Mouse (Mus musculus): ENCODE results near the gene Ercc6. TPM values are rescaled to one million over a fixed set of nuclear protein-coding genes. Genes with fewer than 3 reads are reported as not detected.

Gene Ercc6
- total RNA-seq, 1 experiment: 23.0 TPM

- DNase-seq (ENCODE audit: low read depth, low spot score): no peak
- no peaks in the 10 kb centered on the region for H3K4me1 ChIP-seq (ENCODE audit: control insufficient read depth in 2 of 2, insufficient read depth in 2 of 2, low read length in 2 of 2, poor library complexity in 1 of 2)
- no peaks in the 10 kb centered on the region for H3K9me3 ChIP-seq (ENCODE audit: control insufficient read depth, insufficient read depth, low read depth, low read length)
- TF ChIP-seq HCFC1 (IDR thresholded peaks at IDR 0.05; ENCODE audit: borderline replicate concordance, insufficient read depth, low read length) (no peak), ZC3H11A (IDR thresholded peaks at IDR 0.05; ENCODE audit: borderline replicate concordance, low read depth, low read length) (no peak), MAFK (IDR thresholded peaks at IDR 0.05; ENCODE audit: insufficient read depth, low read depth, low read length) (no peak), ZNF384 (IDR thresholded peaks at IDR 0.05; ENCODE audit: low read depth, low read length) (no peak), CHD2 (IDR thresholded peaks at IDR 0.05; ENCODE audit: low read depth, low read length) (no peak)
- H3K9ac ChIP-seq (ENCODE audit: insufficient read depth, low read depth, low read length, poor library complexity, severe bottlenecking): no peak overlapping the region
- no peak overlapping the region for H3K27ac ChIP-seq (ENCODE audit: insufficient read depth, low read depth, low read length, poor library complexity, severe bottlenecking)
- in situ Hi-C loops (cut with MboI; ENCODE audit: low sequenced_read_pairs in 2 of 2, unreplicated experiment in 2 of 2): no loop called here
- H3K4me3 ChIP-seq (ENCODE audit: insufficient read depth in 1 of 2, low read depth in 1 of 2, low read length in 2 of 2, poor library complexity in 1 of 2, severe bottlenecking in 1 of 2): no peak overlapping the region
- peaks cover 4% of the 10 kb centered on the region for H3K36me3 ChIP-seq (ENCODE audit: control insufficient read depth, insufficient read depth, low read length, poor library complexity, severe bottlenecking)
Measured at GRCm38 (mm10) chr14:32546676-32547075, 33.4 kb downstream of the Ercc6 start.

DNA sequence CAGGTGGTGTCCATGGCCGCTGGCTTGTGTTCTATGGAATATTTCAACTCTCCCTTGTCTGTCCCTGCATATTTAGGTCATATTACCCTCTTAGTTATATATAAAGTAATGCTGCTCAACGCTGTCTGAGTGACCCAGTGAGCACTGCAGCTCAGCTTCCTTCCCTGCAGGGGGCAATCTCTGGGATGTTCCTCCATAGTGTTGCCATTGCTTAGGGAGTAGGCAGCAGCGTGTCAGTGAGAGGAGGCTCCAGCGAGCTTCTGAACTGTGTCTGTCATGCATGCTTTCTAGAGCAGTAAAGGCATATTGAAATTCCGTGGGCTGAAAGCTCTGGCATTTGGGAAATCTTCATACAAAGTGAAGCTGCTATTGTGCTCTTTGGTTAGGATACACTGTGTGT, 38.5 kb downstream of the Ercc6 start:
- Histone ChIP-seq H3K36me3 (ENCODE audit: control insufficient read depth, insufficient read depth, low read length, poor library complexity, severe bottlenecking) (peaks cover 3% of the 10 kb centered on the region; the same call in 1 of the 2 replicates), H3K27ac (ENCODE audit: insufficient read depth, low read depth, low read length, poor library complexity, severe bottlenecking) (no peak overlapping the region)
- DNase-seq (ENCODE audit: low read depth, low spot score): no peak

GRCm38 (mm10) chr14:32553198-32553903, 40.0 kb downstream of the Ercc6 start:
- Histone ChIP-seq H3K36me3 (ENCODE audit: control insufficient read depth, insufficient read depth, low read length, poor library complexity, severe bottlenecking) (peaks cover 8% of the 10 kb centered on the region; the same call in 1 of the 2 replicates), H3K27ac (ENCODE audit: insufficient read depth, low read depth, low read length, poor library complexity, severe bottlenecking) (no peak overlapping the region), H3K9ac (ENCODE audit: insufficient read depth, low read depth, low read length, poor library complexity, severe bottlenecking) (no peak overlapping the region), H3K4me3 (ENCODE audit: insufficient read depth in 1 of 2, low read depth in 1 of 2, low read length in 2 of 2, poor library complexity in 1 of 2, severe bottlenecking in 1 of 2) (no peak overlapping the region), H3K9me3 (ENCODE audit: control insufficient read depth, insufficient read depth, low read depth, low read length) (no peaks in the 10 kb centered on the region), H3K4me1 (ENCODE audit: control insufficient read depth in 2 of 2, insufficient read depth in 2 of 2, low read length in 2 of 2, poor library complexity in 1 of 2) (no peaks in the 10 kb centered on the region)
- no peak for DNase-seq (ENCODE audit: low read depth, low spot score)
- in situ Hi-C loops (cut with MboI; ENCODE audit: low sequenced_read_pairs in 2 of 2, unreplicated experiment in 2 of 2): no loop called here
- TF ChIP-seq HCFC1 (IDR thresholded peaks at IDR 0.05; ENCODE audit: borderline replicate concordance, insufficient read depth, low read length): no peak
- no peak for TF ChIP-seq MAFK (IDR thresholded peaks at IDR 0.05; ENCODE audit: insufficient read depth, low read depth, low read length)
- TF ChIP-seq ZC3H11A (IDR thresholded peaks at IDR 0.05; ENCODE audit: borderline replicate concordance, low read depth, low read length): no peak
- TF ChIP-seq ZNF384 (IDR thresholded peaks at IDR 0.05; ENCODE audit: low read depth, low read length): no peak
- TF ChIP-seq CHD2 (IDR thresholded peaks at IDR 0.05; ENCODE audit: low read depth, low read length): no peak

More for the DNA sequence above, 38.5 kb downstream of the Ercc6 start:
- H3K4me3 ChIP-seq (ENCODE audit: insufficient read depth in 1 of 2, low read depth in 1 of 2, low read length in 2 of 2, poor library complexity in 1 of 2, severe bottlenecking in 1 of 2): no peak overlapping the region
- no peaks in the 10 kb centered on the region for H3K9me3 ChIP-seq (ENCODE audit: control insufficient read depth, insufficient read depth, low read depth, low read length)
- in situ Hi-C loops (cut with MboI; ENCODE audit: low sequenced_read_pairs in 2 of 2, unreplicated experiment in 2 of 2): no loop called here
- TF ChIP-seq HCFC1 (IDR thresholded peaks at IDR 0.05; ENCODE audit: borderline replicate concordance, insufficient read depth, low read length) (no peak), MAFK (IDR thresholded peaks at IDR 0.05; ENCODE audit: insufficient read depth, low read depth, low read length) (no peak), ZC3H11A (IDR thresholded peaks at IDR 0.05; ENCODE audit: borderline replicate concordance, low read depth, low read length) (no peak)
- no peak overlapping the region for H3K9ac ChIP-seq (ENCODE audit: insufficient read depth, low read depth, low read length, poor library complexity, severe bottlenecking)
- no peaks in the 10 kb centered on the region for H3K4me1 ChIP-seq (ENCODE audit: control insufficient read depth in 2 of 2, insufficient read depth in 2 of 2, low read length in 2 of 2, poor library complexity in 1 of 2)

GRCm38 (mm10) chr14:32554860-32555526, 41.7 kb downstream of the Ercc6 start:
- TF ChIP-seq MAFK (IDR thresholded peaks at IDR 0.05; ENCODE audit: insufficient read depth, low read depth, low read length) (no peak), HCFC1 (IDR thresholded peaks at IDR 0.05; ENCODE audit: borderline replicate concordance, insufficient read depth, low read length) (no peak), ZC3H11A (IDR thresholded peaks at IDR 0.05; ENCODE audit: borderline replicate concordance, low read depth, low read length) (no peak), ZNF384 (IDR thresholded peaks at IDR 0.05; ENCODE audit: low read depth, low read length) (no peak), CHD2 (IDR thresholded peaks at IDR 0.05; ENCODE audit: low read depth, low read length) (no peak)
- no peak overlapping the region for H3K4me3 ChIP-seq (ENCODE audit: insufficient read depth in 1 of 2, low read depth in 1 of 2, low read length in 2 of 2, poor library complexity in 1 of 2, severe bottlenecking in 1 of 2)
- H3K27ac ChIP-seq (ENCODE audit: insufficient read depth, low read depth, low read length, poor library complexity, severe bottlenecking): no peak overlapping the region
- H3K4me1 ChIP-seq (ENCODE audit: control insufficient read depth in 2 of 2, insufficient read depth in 2 of 2, low read length in 2 of 2, poor library complexity in 1 of 2): no peaks in the 10 kb centered on the region
- no peak overlapping the region for H3K9ac ChIP-seq (ENCODE audit: insufficient read depth, low read depth, low read length, poor library complexity, severe bottlenecking)
- no peak for DNase-seq (ENCODE audit: low read depth, low spot score)
- peaks cover 9% of the 10 kb centered on the region; the same call in 1 of the 2 replicates for H3K36me3 ChIP-seq (ENCODE audit: control insufficient read depth, insufficient read depth, low read length, poor library complexity, severe bottlenecking)
- in situ Hi-C loops (cut with MboI; ENCODE audit: low sequenced_read_pairs in 2 of 2, unreplicated experiment in 2 of 2): no loop called here
- H3K9me3 ChIP-seq (ENCODE audit: control insufficient read depth, insufficient read depth, low read depth, low read length): no peaks in the 10 kb centered on the region

All from ES-E14 (cell line).